Mouse (Mus musculus) liver, postnatal 0 days (tissue): ENCODE data around the gene Olfr835.

Experiments used
- CTCF ChIP-seq: sonication (generic); IDR thresholded peaks from 2 replicates; pipeline ENCODE4 v1.5.1; 2016; ENCODE audit warnings: antibody characterized with exemption, low read depth
- EP300 ChIP-seq: IDR thresholded peaks from 2 replicates; pipeline ENCODE4 v1.6.1; 2016; ENCODE audit warnings: antibody characterized with exemption, low read depth, mild to moderate bottlenecking

DNA sequence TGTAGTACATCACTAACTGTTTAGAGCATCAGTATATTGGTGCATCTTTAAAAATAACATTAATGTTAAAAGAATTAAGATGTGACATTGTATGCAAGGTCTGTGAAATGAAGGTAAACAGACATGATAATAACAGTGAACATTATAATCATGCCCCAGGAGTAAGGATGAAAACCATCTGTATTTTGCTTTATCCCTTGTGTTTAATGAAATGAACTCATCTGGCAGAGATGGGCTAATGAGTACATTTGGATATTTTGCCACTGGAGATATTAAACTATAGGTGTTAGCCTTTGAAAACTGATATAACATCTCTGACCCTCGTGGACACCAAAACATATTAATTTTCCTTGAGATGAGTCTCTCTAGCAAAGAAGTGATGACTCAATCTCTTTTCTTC, at the start of gene Olfr835:
- TF ChIP-seq CTCF (no peak), EP300 (no peak)
